Mouse (Mus musculus): ENCODE measurements at regions not wholly inside any gene's neighbourhood (a gene's known extent, or its start where the extent isn't known, plus 50 kb on each side); places are given as distances from the start of the nearest gene placed in this dataset.
A peak's percentile ranks its signal among the peaks of the same experiment; 100 is the strongest.

- H3K4me1 ChIP-seq (ENCODE audit: control insufficient read depth, insufficient read depth, low read length): no peaks in the 10 kb centered on the region
- no peak for ATAC-seq
- 85% methylated on average over 2 of the region's 2 CpGs for WGBS
- H3K27ac ChIP-seq (ENCODE audit: low read depth, low read length): no peak overlapping the region
- H3K9ac ChIP-seq (ENCODE audit: low read length): no peak overlapping the region
- no peak for DNase-seq (ENCODE audit: low spot score)
- no peaks in the 10 kb centered on the region for H3K27me3 ChIP-seq (replicated peaks; ENCODE audit: control insufficient read depth, insufficient read depth, low read length)
- H3K9me3 ChIP-seq (replicated peaks; ENCODE audit: control insufficient read depth, low read length): no peaks in the 10 kb centered on the region
- no peak overlapping the region for H3K4me2 ChIP-seq (ENCODE audit: low read length)
- no peaks in the 10 kb centered on the region for H3K36me3 ChIP-seq (ENCODE audit: control insufficient read depth, insufficient read depth, low read length)
- H3K4me3 ChIP-seq (ENCODE audit: low read depth, low read length): no peak overlapping the region
Measured at GRCm38 (mm10) chr3:118248768-118249167, 313.2 kb upstream of the Dpyd start.

GRCm38 (mm10) chr3:118275917-118276316 lies 286.0 kb upstream of the Dpyd start:
- no peaks in the 10 kb centered on the region for H3K9me3 ChIP-seq (replicated peaks; ENCODE audit: control insufficient read depth, low read length)
- no peak overlapping the region for H3K4me3 ChIP-seq (ENCODE audit: low read depth, low read length)
- no peak for DNase-seq (ENCODE audit: low spot score)
- H3K36me3 ChIP-seq (ENCODE audit: control insufficient read depth, insufficient read depth, low read length): no peaks in the 10 kb centered on the region
- H3K27ac ChIP-seq (ENCODE audit: low read depth, low read length): no peak overlapping the region
- no peaks in the 10 kb centered on the region for H3K27me3 ChIP-seq (replicated peaks; ENCODE audit: control insufficient read depth, insufficient read depth, low read length)
- H3K4me1 ChIP-seq (ENCODE audit: control insufficient read depth, insufficient read depth, low read length): no peaks in the 10 kb centered on the region
- no peak for ATAC-seq
- H3K9ac ChIP-seq (ENCODE audit: low read length): no peak overlapping the region
- H3K4me2 ChIP-seq (ENCODE audit: low read length): no peak overlapping the region

- H3K4me2 ChIP-seq (ENCODE audit: low read length): no peak overlapping the region
- no peaks in the 10 kb centered on the region for H3K4me1 ChIP-seq (ENCODE audit: control insufficient read depth, insufficient read depth, low read length)
- H3K4me3 ChIP-seq (ENCODE audit: low read depth, low read length): no peak overlapping the region
- no peak overlapping the region for H3K9ac ChIP-seq (ENCODE audit: low read length)
- no peak overlapping the region for H3K27ac ChIP-seq (ENCODE audit: low read depth, low read length)
- H3K36me3 ChIP-seq (ENCODE audit: control insufficient read depth, insufficient read depth, low read length): no peaks in the 10 kb centered on the region
- no peaks in the 10 kb centered on the region for H3K27me3 ChIP-seq (replicated peaks; ENCODE audit: control insufficient read depth, insufficient read depth, low read length)
- peak; percentile 48; the same call in 1 of the 2 replicates for ATAC-seq
- WGBS: 46% methylated on average over 5 of the region's 5 CpGs
- DNase-seq (ENCODE audit: low spot score): peak; percentile 63
- no peaks in the 10 kb centered on the region for H3K9me3 ChIP-seq (replicated peaks; ENCODE audit: control insufficient read depth, low read length)
Measured at GRCm38 (mm10) chr3:118278274-118278673, 283.7 kb upstream of the Dpyd start.

- H3K27ac ChIP-seq (ENCODE audit: low read depth, low read length): no peak overlapping the region
- DNase-seq (ENCODE audit: low spot score) (peak; percentile 64), ATAC-seq (no peak)
- H3K4me2 ChIP-seq (ENCODE audit: low read length): no peak overlapping the region
- H3K9me3 ChIP-seq (replicated peaks; ENCODE audit: control insufficient read depth, low read length): no peaks in the 10 kb centered on the region
- H3K27me3 ChIP-seq (replicated peaks; ENCODE audit: control insufficient read depth, insufficient read depth, low read length): no peaks in the 10 kb centered on the region
- H3K4me1 ChIP-seq (ENCODE audit: control insufficient read depth, insufficient read depth, low read length): no peaks in the 10 kb centered on the region
- no peak overlapping the region for H3K9ac ChIP-seq (ENCODE audit: low read length)
- 59% methylated on average over 3 of the region's 3 CpGs for WGBS
- H3K36me3 ChIP-seq (ENCODE audit: control insufficient read depth, insufficient read depth, low read length): no peaks in the 10 kb centered on the region
- no peak overlapping the region for H3K4me3 ChIP-seq (ENCODE audit: low read depth, low read length)
Measured at GRCm38 (mm10) chr3:118286946-118287345, 275.0 kb upstream of the Dpyd start.

GRCm38 (mm10) chr3:118325111-118325510 lies 236.8 kb upstream of the Dpyd start:
- Histone ChIP-seq H3K4me1 (ENCODE audit: control insufficient read depth, insufficient read depth, low read length) (no peaks in the 10 kb centered on the region), H3K4me3 (ENCODE audit: low read depth, low read length) (no peak overlapping the region), H3K27me3 (replicated peaks; ENCODE audit: control insufficient read depth, insufficient read depth, low read length) (no peaks in the 10 kb centered on the region), H3K36me3 (ENCODE audit: control insufficient read depth, insufficient read depth, low read length) (no peaks in the 10 kb centered on the region), H3K9me3 (replicated peaks; ENCODE audit: control insufficient read depth, low read length) (no peaks in the 10 kb centered on the region), H3K4me2 (ENCODE audit: low read length) (no peak overlapping the region), H3K9ac (ENCODE audit: low read length) (no peak overlapping the region), H3K27ac (ENCODE audit: low read depth, low read length) (no peak overlapping the region)
- DNase-seq (ENCODE audit: low spot score) (peak; percentile 74), ATAC-seq (peak; percentile 67; the same call in 1 of the 2 replicates)
- 53% methylated on average over 5 of the region's 5 CpGs for WGBS

- H3K4me3 ChIP-seq (ENCODE audit: low read depth, low read length): no peak overlapping the region
- 95% methylated on average over 2 of the region's 2 CpGs for WGBS
Measured at GRCm38 (mm10) chr3:118328237-118328636, 233.7 kb upstream of the Dpyd start.

GRCm38 (mm10) chr3:118329132-118329674 lies 232.7 kb upstream of the Dpyd start:
- Histone ChIP-seq H3K4me1 (ENCODE audit: control insufficient read depth, insufficient read depth, low read length) (no peaks in the 10 kb centered on the region), H3K9ac (ENCODE audit: low read length) (no peak overlapping the region), H3K4me3 (ENCODE audit: low read depth, low read length) (no peak overlapping the region), H3K27me3 (replicated peaks; ENCODE audit: control insufficient read depth, insufficient read depth, low read length) (no peaks in the 10 kb centered on the region), H3K4me2 (ENCODE audit: low read length) (no peak overlapping the region), H3K9me3 (replicated peaks; ENCODE audit: control insufficient read depth, low read length) (no peaks in the 10 kb centered on the region), H3K27ac (ENCODE audit: low read depth, low read length) (no peak overlapping the region), H3K36me3 (ENCODE audit: control insufficient read depth, insufficient read depth, low read length) (no peaks in the 10 kb centered on the region)
- 91% methylated on average over 5 of the region's 5 CpGs for WGBS
- DNase-seq (ENCODE audit: low spot score) (no peak), ATAC-seq (no peak)

More at GRCm38 (mm10) chr3:118328237-118328636, 233.7 kb upstream of the Dpyd start:
- no peak overlapping the region for H3K9ac ChIP-seq (ENCODE audit: low read length)
- H3K4me1 ChIP-seq (ENCODE audit: control insufficient read depth, insufficient read depth, low read length): no peaks in the 10 kb centered on the region
- no peaks in the 10 kb centered on the region for H3K9me3 ChIP-seq (replicated peaks; ENCODE audit: control insufficient read depth, low read length)
- DNase-seq (ENCODE audit: low spot score) (no peak), ATAC-seq (no peak)
- H3K4me2 ChIP-seq (ENCODE audit: low read length): no peak overlapping the region
- H3K36me3 ChIP-seq (ENCODE audit: control insufficient read depth, insufficient read depth, low read length): no peaks in the 10 kb centered on the region
- no peak overlapping the region for H3K27ac ChIP-seq (ENCODE audit: low read depth, low read length)
- H3K27me3 ChIP-seq (replicated peaks; ENCODE audit: control insufficient read depth, insufficient read depth, low read length): no peaks in the 10 kb centered on the region

GRCm38 (mm10) chr3:118331559-118331958 lies 230.4 kb upstream of the Dpyd start:
- DNase-seq (ENCODE audit: low spot score): no peak
- no peak overlapping the region for H3K9ac ChIP-seq (ENCODE audit: low read length)
- no peaks in the 10 kb centered on the region for H3K9me3 ChIP-seq (replicated peaks; ENCODE audit: control insufficient read depth, low read length)
- no peaks in the 10 kb centered on the region for H3K36me3 ChIP-seq (ENCODE audit: control insufficient read depth, insufficient read depth, low read length)
- no peak overlapping the region for H3K27ac ChIP-seq (ENCODE audit: low read depth, low read length)
- no peak overlapping the region for H3K4me3 ChIP-seq (ENCODE audit: low read depth, low read length)
- no peak overlapping the region for H3K4me2 ChIP-seq (ENCODE audit: low read length)
- WGBS: 81% methylated on average over 2 of the region's 2 CpGs
- H3K27me3 ChIP-seq (replicated peaks; ENCODE audit: control insufficient read depth, insufficient read depth, low read length): no peaks in the 10 kb centered on the region
- H3K4me1 ChIP-seq (ENCODE audit: control insufficient read depth, insufficient read depth, low read length): no peaks in the 10 kb centered on the region
- no peak for ATAC-seq

GRCm38 (mm10) chr3:118338716-118339115 lies 223.2 kb upstream of the Dpyd start:
- Histone ChIP-seq H3K4me3 (ENCODE audit: low read depth, low read length) (no peak overlapping the region), H3K9me3 (replicated peaks; ENCODE audit: control insufficient read depth, low read length) (no peaks in the 10 kb centered on the region), H3K4me1 (ENCODE audit: control insufficient read depth, insufficient read depth, low read length) (no peaks in the 10 kb centered on the region), H3K27me3 (replicated peaks; ENCODE audit: control insufficient read depth, insufficient read depth, low read length) (no peaks in the 10 kb centered on the region), H3K4me2 (ENCODE audit: low read length) (no peak overlapping the region), H3K27ac (ENCODE audit: low read depth, low read length) (no peak overlapping the region), H3K9ac (ENCODE audit: low read length) (no peak overlapping the region), H3K36me3 (ENCODE audit: control insufficient read depth, insufficient read depth, low read length) (no peaks in the 10 kb centered on the region)
- no peak for DNase-seq (ENCODE audit: low spot score)
- ATAC-seq: no peak

All from forebrain, embryonic 14.5 days (tissue).